Mouse (Mus musculus): Measurements from ENCODE around the gene Eef2k. TPM values are rescaled to one million over a fixed set of nuclear protein-coding genes. Genes with fewer than 3 reads are reported as not detected.

The Eef2k gene
- polyA plus RNA-seq, 1 experiment from 2014 or later = 40.3 TPM

DNA sequence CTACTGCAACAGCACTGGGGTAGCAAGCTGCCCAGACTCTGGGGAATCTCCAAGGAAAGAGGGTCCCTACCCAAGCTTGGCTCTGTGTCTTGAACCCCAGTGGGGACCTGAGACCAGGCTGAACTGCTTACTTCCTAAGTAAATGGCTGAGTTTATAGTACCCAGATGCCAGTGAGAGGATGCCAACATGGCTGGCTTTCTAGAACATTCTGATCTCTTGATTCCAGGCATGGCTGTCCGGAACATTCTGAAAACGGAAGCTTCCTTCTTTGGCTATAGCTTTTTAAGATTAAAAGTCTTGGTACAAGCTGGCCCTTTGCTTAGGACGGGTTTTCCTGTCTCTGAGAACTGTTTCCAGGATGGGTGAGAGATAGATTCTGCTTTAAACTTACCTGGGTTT is 31.4 kb downstream of the Eef2k start:
- Histone ChIP-seq H3K4me1 (replicated peaks; ENCODE audit: control insufficient read depth, insufficient read depth, low read length) (no peaks in the 10 kb centered on the region), H3K4me2 (ENCODE audit: low read length) (no peak overlapping the region), H3K9ac (replicated peaks; ENCODE audit: low read depth, low read length) (no peak overlapping the region), H3K27ac (ENCODE audit: low read length) (no peak overlapping the region), H3K9me3 (ENCODE audit: control insufficient read depth, low read length) (no peaks in the 10 kb centered on the region), H3K27me3 (replicated peaks; ENCODE audit: control insufficient read depth, insufficient read depth, low read length) (no peaks in the 10 kb centered on the region), H3K4me3 (replicated peaks; ENCODE audit: low read length) (no peak overlapping the region), H3K36me3 (ENCODE audit: control insufficient read depth, insufficient read depth) (no peaks in the 10 kb centered on the region)
- no peak for ATAC-seq
- whole genome bisulfite sequencing = 90% methylated on average over 3 of the region's 3 CpGs

GRCm38 (mm10) chr7:120874764-120875539 is 32.3 kb downstream of the Eef2k start:
- Histone ChIP-seq H3K36me3 (ENCODE audit: control insufficient read depth, insufficient read depth) (no peaks in the 10 kb centered on the region), H3K9ac (replicated peaks; ENCODE audit: low read depth, low read length) (no peak overlapping the region), H3K4me3 (replicated peaks; ENCODE audit: low read length) (no peak overlapping the region), H3K4me1 (replicated peaks; ENCODE audit: control insufficient read depth, insufficient read depth, low read length) (no peaks in the 10 kb centered on the region), H3K27ac (ENCODE audit: low read length) (no peak overlapping the region), H3K9me3 (ENCODE audit: control insufficient read depth, low read length) (no peaks in the 10 kb centered on the region), H3K27me3 (replicated peaks; ENCODE audit: control insufficient read depth, insufficient read depth, low read length) (no peaks in the 10 kb centered on the region), H3K4me2 (ENCODE audit: low read length) (no peak overlapping the region)
- WGBS = 74% methylated on average over 7 of the region's 7 CpGs
- no peak for ATAC-seq

- 68% methylated on average over 3 of the region's 3 CpGs for WGBS
- H3K4me2 ChIP-seq (ENCODE audit: low read length) = no peak overlapping the region
- no peak overlapping the region for H3K4me3 ChIP-seq (replicated peaks; ENCODE audit: low read length)
- no peaks in the 10 kb centered on the region; the same call in 1 of the 2 replicates for H3K36me3 ChIP-seq (ENCODE audit: control insufficient read depth, insufficient read depth)
- H3K27me3 ChIP-seq (replicated peaks; ENCODE audit: control insufficient read depth, insufficient read depth, low read length) = no peaks in the 10 kb centered on the region
- no peaks in the 10 kb centered on the region for H3K4me1 ChIP-seq (replicated peaks; ENCODE audit: control insufficient read depth, insufficient read depth, low read length)
- no peak overlapping the region for H3K9ac ChIP-seq (replicated peaks; ENCODE audit: low read depth, low read length)
- no peak for ATAC-seq
- no peaks in the 10 kb centered on the region for H3K9me3 ChIP-seq (ENCODE audit: control insufficient read depth, low read length)
- no peak overlapping the region for H3K27ac ChIP-seq (ENCODE audit: low read length)
Observed at GRCm38 (mm10) chr7:120875540-120876388, 33.1 kb downstream of the Eef2k start.

GRCm38 (mm10) chr7:120878271-120878670 is 35.6 kb downstream of the Eef2k start:
- Histone ChIP-seq H3K27me3 (replicated peaks; ENCODE audit: control insufficient read depth, insufficient read depth, low read length) (no peaks in the 10 kb centered on the region), H3K36me3 (ENCODE audit: control insufficient read depth, insufficient read depth) (no peaks in the 10 kb centered on the region; the same call in 1 of the 2 replicates), H3K9me3 (ENCODE audit: control insufficient read depth, low read length) (no peaks in the 10 kb centered on the region), H3K9ac (replicated peaks; ENCODE audit: low read depth, low read length) (no peak overlapping the region), H3K4me1 (replicated peaks; ENCODE audit: control insufficient read depth, insufficient read depth, low read length) (no peaks in the 10 kb centered on the region), H3K27ac (ENCODE audit: low read length) (no peak overlapping the region), H3K4me2 (ENCODE audit: low read length) (no peak overlapping the region), H3K4me3 (replicated peaks; ENCODE audit: low read length) (no peak overlapping the region)
- ATAC-seq = no peak
- WGBS = 68% methylated on average over 6 of the region's 6 CpGs

DNA sequence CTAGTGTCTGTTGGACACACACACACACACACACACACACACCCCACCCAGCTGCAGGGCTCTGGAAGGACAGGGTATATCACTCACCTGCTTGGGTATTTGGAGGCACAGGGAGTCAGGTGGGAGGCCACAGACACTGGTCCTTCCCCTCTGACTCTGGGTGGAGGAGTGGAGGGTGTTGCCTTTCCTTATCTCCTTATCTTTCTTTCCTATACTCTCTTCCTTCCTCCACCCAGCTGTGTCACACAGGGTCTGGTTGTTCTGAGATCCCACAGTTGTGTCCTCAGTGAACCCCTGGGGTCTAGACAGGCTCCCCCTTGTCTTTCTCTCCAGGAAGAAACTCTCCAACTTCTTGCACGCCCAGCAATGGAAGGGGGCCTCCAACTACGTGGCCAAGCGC is 37.3 kb downstream of the Eef2k start:
- H3K36me3 ChIP-seq (ENCODE audit: control insufficient read depth, insufficient read depth) = peaks cover 12% of the 10 kb centered on the region
- ATAC-seq = no peak
- no peaks in the 10 kb centered on the region for H3K4me1 ChIP-seq (replicated peaks; ENCODE audit: control insufficient read depth, insufficient read depth, low read length)
- H3K9ac ChIP-seq (replicated peaks; ENCODE audit: low read depth, low read length) = no peak overlapping the region
- H3K27me3 ChIP-seq (replicated peaks; ENCODE audit: control insufficient read depth, insufficient read depth, low read length) = no peaks in the 10 kb centered on the region
- no peak overlapping the region for H3K4me2 ChIP-seq (ENCODE audit: low read length)
- H3K9me3 ChIP-seq (ENCODE audit: control insufficient read depth, low read length) = no peaks in the 10 kb centered on the region
- H3K4me3 ChIP-seq (replicated peaks; ENCODE audit: low read length) = no peak overlapping the region
- 94% methylated on average over 3 of the region's 3 CpGs for WGBS
- H3K27ac ChIP-seq (ENCODE audit: low read length) = no peak overlapping the region

- H3K36me3 ChIP-seq (ENCODE audit: control insufficient read depth, insufficient read depth) = peaks cover 14% of the 10 kb centered on the region
- WGBS = 93% methylated on average over 4 of the region's 4 CpGs
- no peak overlapping the region for H3K9ac ChIP-seq (replicated peaks; ENCODE audit: low read depth, low read length)
- H3K27ac ChIP-seq (ENCODE audit: low read length) = no peak overlapping the region
- no peak overlapping the region for H3K4me2 ChIP-seq (ENCODE audit: low read length)
- no peaks in the 10 kb centered on the region for H3K9me3 ChIP-seq (ENCODE audit: control insufficient read depth, low read length)
- ATAC-seq = no peak
- H3K27me3 ChIP-seq (replicated peaks; ENCODE audit: control insufficient read depth, insufficient read depth, low read length) = no peaks in the 10 kb centered on the region
- no peak overlapping the region for H3K4me3 ChIP-seq (replicated peaks; ENCODE audit: low read length)
- H3K4me1 ChIP-seq (replicated peaks; ENCODE audit: control insufficient read depth, insufficient read depth, low read length) = no peaks in the 10 kb centered on the region
Observed at GRCm38 (mm10) chr7:120880770-120881169, 38.1 kb downstream of the Eef2k start.

DNA sequence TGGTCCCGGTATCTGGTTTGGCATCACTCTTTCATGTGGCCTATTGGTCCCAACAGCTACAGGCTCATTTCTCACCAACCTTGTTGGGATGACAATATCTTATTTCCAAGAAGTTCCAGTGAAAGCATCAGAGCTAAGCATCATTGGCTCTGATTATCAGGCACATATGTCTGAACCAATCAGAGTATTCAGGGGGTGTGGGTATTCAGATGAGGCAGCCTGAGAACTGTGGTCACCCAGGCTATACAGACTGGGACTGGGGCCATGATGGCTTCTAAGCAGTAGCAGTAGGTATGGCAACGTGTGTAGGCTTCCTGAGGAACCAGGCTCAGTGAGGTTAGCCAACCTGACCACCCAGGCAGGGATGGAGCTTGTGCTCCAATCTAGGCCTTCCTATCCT is 38.8 kb downstream of the Eef2k start:
- H3K27ac ChIP-seq (ENCODE audit: low read length) = no peak overlapping the region
- no peaks in the 10 kb centered on the region for H3K9me3 ChIP-seq (ENCODE audit: control insufficient read depth, low read length)
- no peaks in the 10 kb centered on the region for H3K4me1 ChIP-seq (replicated peaks; ENCODE audit: control insufficient read depth, insufficient read depth, low read length)
- no peak overlapping the region for H3K4me2 ChIP-seq (ENCODE audit: low read length)
- H3K36me3 ChIP-seq (ENCODE audit: control insufficient read depth, insufficient read depth) = peaks cover 19% of the 10 kb centered on the region
- 46% methylated on average over 2 of the region's 2 CpGs for WGBS
- H3K27me3 ChIP-seq (replicated peaks; ENCODE audit: control insufficient read depth, insufficient read depth, low read length) = no peaks in the 10 kb centered on the region
- H3K4me3 ChIP-seq (replicated peaks; ENCODE audit: low read length) = no peak overlapping the region
- ATAC-seq = no peak
- no peak overlapping the region for H3K9ac ChIP-seq (replicated peaks; ENCODE audit: low read depth, low read length)

DNA sequence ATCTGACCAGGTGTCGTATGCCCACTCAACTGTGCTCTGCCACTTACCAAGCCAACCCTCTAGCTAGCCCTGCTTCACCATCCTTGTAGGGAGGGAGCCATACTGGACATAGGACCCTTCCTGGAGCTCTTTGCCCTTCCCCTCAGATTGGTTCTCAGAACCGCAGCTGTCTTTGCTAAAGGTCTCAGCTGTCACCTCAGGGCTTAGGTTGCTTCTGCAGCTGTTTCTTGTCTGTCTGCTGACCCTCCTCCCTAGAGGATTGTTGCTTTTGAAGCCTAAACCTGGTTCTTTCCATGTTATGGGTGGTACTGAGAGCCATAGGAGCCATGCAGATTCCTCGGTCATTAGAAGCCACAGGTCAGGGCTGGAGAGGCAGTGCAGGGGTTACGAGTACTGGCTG is 40.0 kb downstream of the Eef2k start:
- Histone ChIP-seq H3K27ac (ENCODE audit: low read length) (no peak overlapping the region), H3K9me3 (ENCODE audit: control insufficient read depth, low read length) (no peaks in the 10 kb centered on the region), H3K36me3 (ENCODE audit: control insufficient read depth, insufficient read depth) (peaks cover 22% of the 10 kb centered on the region), H3K9ac (replicated peaks; ENCODE audit: low read depth, low read length) (no peak overlapping the region), H3K4me3 (replicated peaks; ENCODE audit: low read length) (no peak overlapping the region), H3K4me2 (ENCODE audit: low read length) (no peak overlapping the region), H3K4me1 (replicated peaks; ENCODE audit: control insufficient read depth, insufficient read depth, low read length) (no peaks in the 10 kb centered on the region), H3K27me3 (replicated peaks; ENCODE audit: control insufficient read depth, insufficient read depth, low read length) (no peaks in the 10 kb centered on the region)
- no peak for ATAC-seq
- WGBS = 89% methylated on average over 4 of the region's 4 CpGs

GRCm38 (mm10) chr7:120883523-120884290 is 41.1 kb downstream of the Eef2k start:
- H3K4me2 ChIP-seq (ENCODE audit: low read length) = no peak overlapping the region
- WGBS = 89% methylated on average over 4 of the region's 4 CpGs
- H3K36me3 ChIP-seq (ENCODE audit: control insufficient read depth, insufficient read depth) = peaks cover 22% of the 10 kb centered on the region
- ATAC-seq = no peak
- no peak overlapping the region for H3K9ac ChIP-seq (replicated peaks; ENCODE audit: low read depth, low read length)
- H3K4me3 ChIP-seq (replicated peaks; ENCODE audit: low read length) = no peak overlapping the region
- H3K27ac ChIP-seq (ENCODE audit: low read length) = no peak overlapping the region
- H3K9me3 ChIP-seq (ENCODE audit: control insufficient read depth, low read length) = no peaks in the 10 kb centered on the region
- H3K4me1 ChIP-seq (replicated peaks; ENCODE audit: control insufficient read depth, insufficient read depth, low read length) = no peaks in the 10 kb centered on the region
- H3K27me3 ChIP-seq (replicated peaks; ENCODE audit: control insufficient read depth, insufficient read depth, low read length) = no peaks in the 10 kb centered on the region
